Mouse (Mus musculus) CH12.LX (cell line): ENCODE data around the gene Racgap1. TPM values are rescaled to one million over a fixed set of nuclear protein-coding genes. Genes with fewer than 3 reads are reported as not detected.

Experiments
- DNase-seq: peaks from one replicate; pipeline ENCODE4 v3.0.0-alpha.2; 2013; ENCODE audit errors: extremely low read depth
- H3K27ac ChIP-seq: 2 replicates; pipeline ENCODE4 v1.5.1; 2012; ENCODE audit warnings: low read depth, mild to moderate bottlenecking, control low read depth, moderate library complexity; ENCODE audit not compliant: insufficient read depth
- H3K27me3 ChIP-seq: replicated peaks from 2 replicates; pipeline ENCODE3; 2012; ENCODE audit warnings: inconsistent platforms
- H3K36me3 ChIP-seq, 2 experiments: replicated peaks in 1 of 2; 2 replicates each; pipeline versions ENCODE3 to v1.6.1; 2012; ENCODE audit warnings: inconsistent platforms in 1 of 2, low read length in 1 of 2, mild to moderate bottlenecking in 1 of 2, mixed read lengths in 1 of 2, moderate library complexity in 1 of 2; ENCODE audit not compliant: control insufficient read depth in 1 of 2, insufficient read depth in 1 of 2
- H3K4me1 ChIP-seq, 2 experiments: 2 replicates each; pipeline ENCODE4 v1.6.1; 2012; ENCODE audit warnings: inconsistent platforms in 1 of 2, moderate library complexity in 1 of 2; ENCODE audit not compliant: insufficient read depth in 2 of 2, control insufficient read depth in 1 of 2
- H3K4me2 ChIP-seq: 2 replicates; pipeline ENCODE4 v1.6.1; 2012; ENCODE audit warnings: low read depth, mild to moderate bottlenecking, control low read depth; ENCODE audit not compliant: poor library complexity, insufficient read depth, severe bottlenecking
- H3K4me3 ChIP-seq, 3 experiments: fragments of 150-350 bp in 1 of 3; sonication (generic) in 1 of 3; replicated peaks in 1 of 3; 2 replicates each; pipeline versions ENCODE3 to v1.5.1; 2011 to 2012; ENCODE audit warnings: low read depth in 2 of 3, low read length in 2 of 3, mild to moderate bottlenecking in 2 of 3, moderate library complexity in 2 of 3, control low read depth in 1 of 3, improper control_type of control experiment in 1 of 3, inconsistent platforms in 1 of 3, mixed read lengths in 1 of 3; ENCODE audit not compliant: poor library complexity in 1 of 3
- H3K79me2 ChIP-seq: replicated peaks from 2 replicates; pipeline ENCODE4 v1.6.1; 2012; ENCODE audit warnings: mild to moderate bottlenecking, moderate library complexity; ENCODE audit not compliant: control insufficient read depth, poor library complexity, insufficient read depth, severe bottlenecking; ENCODE audit errors: extremely low read depth
- H3K9ac ChIP-seq: 2 replicates; pipeline ENCODE4 v1.6.1; 2012; ENCODE audit warnings: low read depth, mild to moderate bottlenecking, control low read depth, moderate library complexity; ENCODE audit not compliant: insufficient read depth
- H3K9me3 ChIP-seq: replicated peaks from 2 replicates; pipeline ENCODE3; 2012; ENCODE audit warnings: low read length, inconsistent platforms, mixed read lengths
- CHD1 ChIP-seq: IDR thresholded peaks from 2 replicates; pipeline ENCODE4 v1.6.1; 2012; ENCODE audit warnings: low read depth, low read length, improper control_type of control experiment, inconsistent platforms
- CHD2 ChIP-seq: IDR thresholded peaks from 2 replicates; pipeline ENCODE4 v1.6.1; 2011; ENCODE audit warnings: low read length, improper control_type of control experiment
- CTCF ChIP-seq, 2 experiments: IDR thresholded peaks in 1 of 2; conservative IDR thresholded peaks in 1 of 2; 2 replicates each; pipeline ENCODE4 v1.5.1; 2011 to 2012; ENCODE audit warnings: low read depth in 2 of 2, low read length in 2 of 2, improper control_type of control experiment in 1 of 2, inconsistent platforms in 1 of 2, mild to moderate bottlenecking in 1 of 2, moderate library complexity in 1 of 2
- ELF1 ChIP-seq: IDR thresholded peaks from 2 replicates; pipeline ENCODE4 v1.6.1; 2014; ENCODE audit warnings: low read depth, mild to moderate bottlenecking, inconsistent platforms, low read length, improper control_type of control experiment
- ETS1 ChIP-seq: conservative IDR thresholded peaks from 2 replicates; pipeline ENCODE4 v1.6.1; 2012; ENCODE audit warnings: low read depth, mild to moderate bottlenecking, inconsistent platforms, low read length, improper control_type of control experiment, moderate library complexity
- GABPA ChIP-seq: IDR thresholded peaks from 2 replicates; pipeline ENCODE4 v1.6.1; 2012; ENCODE audit warnings: low read depth, low read length, improper control_type of control experiment, inconsistent platforms; ENCODE audit not compliant: insufficient replicate concordance
- HCFC1 ChIP-seq: IDR thresholded peaks from 2 replicates; pipeline ENCODE4 v1.6.1; 2012; ENCODE audit warnings: low read depth, mild to moderate bottlenecking, inconsistent platforms, low read length, improper control_type of control experiment
- IRF4 ChIP-seq: IDR thresholded peaks from 2 replicates; pipeline ENCODE4 v1.6.1; 2014; ENCODE audit warnings: low read depth, mild to moderate bottlenecking, inconsistent platforms, low read length, improper control_type of control experiment
- MAFK ChIP-seq: IDR thresholded peaks from 2 replicates; pipeline ENCODE4 v1.6.1; 2011; ENCODE audit warnings: low read length, improper control_type of control experiment; ENCODE audit not compliant: insufficient replicate concordance
- MAX ChIP-seq: IDR thresholded peaks from 2 replicates; pipeline ENCODE4 v1.6.1; 2011; ENCODE audit warnings: low read length, improper control_type of control experiment
- MAZ ChIP-seq: IDR thresholded peaks from 2 replicates; pipeline ENCODE4 v1.6.1; 2012; ENCODE audit warnings: low read depth, mild to moderate bottlenecking, inconsistent platforms, low read length, improper control_type of control experiment, moderate library complexity
- MEF2A ChIP-seq: IDR thresholded peaks from 2 replicates; pipeline ENCODE4 v1.6.1; 2014; ENCODE audit warnings: low read depth, mild to moderate bottlenecking, inconsistent platforms, low read length, improper control_type of control experiment, borderline replicate concordance
- MYC ChIP-seq: IDR thresholded peaks from 2 replicates; pipeline ENCODE4 v1.6.1; 2011; ENCODE audit warnings: low read depth, mild to moderate bottlenecking, improper control_type of control experiment, low read length
- NRF1 ChIP-seq: IDR thresholded peaks from 2 replicates; pipeline ENCODE4 v1.6.1; 2014; ENCODE audit warnings: low read depth, mild to moderate bottlenecking, inconsistent platforms, low read length, improper control_type of control experiment, moderate library complexity
- POLR2A ChIP-seq: IDR thresholded peaks from 2 replicates; pipeline ENCODE4 v1.6.1; 2011; ENCODE audit warnings: low read depth, mild to moderate bottlenecking, improper control_type of control experiment, low read length
- POLR2AphosphoS2 ChIP-seq: IDR thresholded peaks from 2 replicates; pipeline ENCODE4 v1.6.1; 2011; ENCODE audit warnings: low read depth, low read length, improper control_type of control experiment
- RAD21 ChIP-seq: IDR thresholded peaks from 2 replicates; pipeline ENCODE4 v1.6.1; 2011; ENCODE audit warnings: low read depth, mild to moderate bottlenecking, low read length, improper control_type of control experiment, moderate library complexity
- RCOR1 ChIP-seq: conservative IDR thresholded peaks from 2 replicates; pipeline ENCODE4 v1.6.1; 2012; ENCODE audit warnings: low read depth, mild to moderate bottlenecking, inconsistent platforms, low read length, improper control_type of control experiment
- SMC3 ChIP-seq: IDR thresholded peaks from 2 replicates; pipeline ENCODE4 v1.6.1; 2011; ENCODE audit warnings: low read depth, low read length, improper control_type of control experiment
- TBP ChIP-seq: conservative IDR thresholded peaks from 2 replicates; pipeline ENCODE4 v1.6.1; 2011; ENCODE audit warnings: low read depth, low read length, improper control_type of control experiment
- ZC3H11A ChIP-seq: IDR thresholded peaks from 2 replicates; pipeline ENCODE4 v1.6.1; 2012; ENCODE audit warnings: low read depth, mild to moderate bottlenecking, inconsistent platforms, low read length, improper control_type of control experiment
- ZKSCAN1 ChIP-seq: IDR thresholded peaks from 2 replicates; pipeline ENCODE4 v1.6.1; 2012; ENCODE audit warnings: low read depth, inconsistent platforms, low read length, improper control_type of control experiment, borderline replicate concordance
- dilution Hi-C: fragments of 300-500 bp; cut with MboI; formaldehyde crosslinking; loops from 2 replicates; pipeline ENCODE4 v1.14.3; 2020; ENCODE audit warnings: low sequenced_read_pairs; ENCODE audit not compliant: extremely low pct_unique_long_range_greater_than_20kb, extremely low pct_ligation_motif_present
- in situ Hi-C: fragments of 300-500 bp; cut with MboI; formaldehyde crosslinking; loops from 3 replicates; pipeline ENCODE4 v1.14.3; 2019; ENCODE audit warnings: low sequenced_read_pairs, low pct_ligation_motif_present, low pct_unique_long_range_greater_than_20kb, mixed read lengths
- polyA plus RNA-seq: library from polyadenylated mRNA; unstranded; fragments of >175 nt; gene quantifications from 2 replicates; pipeline ENCODE4 v1.2.1, GENCODE M21; 2012; ENCODE audit warnings: low read depth; ENCODE audit not compliant: insufficient read length
- total RNA-seq, 2 experiments: library from RNA; depleted of rRNA; stranded (reverse); fragments of 300-350 nt in 1 of 2; fragments of >200 nt in 1 of 2; gene quantifications; 2 replicates each; pipeline ENCODE4 v1.2.3; 2012 to 2014

Gene Racgap1
- total and polyA plus RNA-seq, 3 experiments, result 97.9 to 131 (median 130) TPM

DNA sequence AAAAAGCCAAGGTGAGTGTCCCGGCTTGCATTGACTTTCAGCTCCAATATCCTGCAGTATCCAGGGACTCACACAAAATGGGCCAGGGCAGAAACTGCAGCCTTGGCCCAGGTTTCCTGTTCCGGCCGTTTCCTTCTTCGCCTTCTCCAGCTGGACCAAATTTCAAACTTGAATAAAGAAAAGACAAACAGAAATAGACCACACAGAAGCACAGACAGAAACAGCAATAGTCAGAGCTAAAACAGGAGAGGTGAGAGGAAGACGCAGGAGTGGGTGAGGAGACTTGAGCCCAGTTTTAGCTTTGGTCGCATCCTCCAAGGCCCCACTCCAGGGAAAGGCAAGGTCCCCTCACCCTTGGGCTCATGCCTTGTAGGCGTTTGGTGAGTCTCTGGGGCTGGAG is 48.2 kb downstream of the Racgap1 start:
- TF ChIP-seq RCOR1 (no peak), RAD21 (no peak), ZKSCAN1 (no peak), ELF1 (no peak), GABPA (no peak), ETS1 (no peak), POLR2A (no peak), MAZ (no peak)
- H3K4me2 ChIP-seq, result no peak overlapping the region
- in situ Hi-C loops, result loop anchor here (10.0 kb wide), 1 partner anchor 292 kb away; no protein-coding TSS in a partner anchor
- H3K27me3 ChIP-seq, result peaks cover 89% of the 10 kb centered on the region
- H3K4me3 ChIP-seq, result no peak overlapping the region
- H3K9ac ChIP-seq, result no peak overlapping the region
- no peaks in the 10 kb centered on the region for H3K79me2 ChIP-seq
- no peak for DNase-seq
- H3K4me1 ChIP-seq, result peaks cover 0 to 15% of the 10 kb centered on the region in 2 experiments; a peak in 2 of 4 replicates
- H3K36me3 ChIP-seq, result no peaks in the 10 kb centered on the region
- H3K9me3 ChIP-seq, result no peaks in the 10 kb centered on the region
- H3K27ac ChIP-seq, result no peak overlapping the region
- dilution Hi-C loops, result no loop called here

DNA sequence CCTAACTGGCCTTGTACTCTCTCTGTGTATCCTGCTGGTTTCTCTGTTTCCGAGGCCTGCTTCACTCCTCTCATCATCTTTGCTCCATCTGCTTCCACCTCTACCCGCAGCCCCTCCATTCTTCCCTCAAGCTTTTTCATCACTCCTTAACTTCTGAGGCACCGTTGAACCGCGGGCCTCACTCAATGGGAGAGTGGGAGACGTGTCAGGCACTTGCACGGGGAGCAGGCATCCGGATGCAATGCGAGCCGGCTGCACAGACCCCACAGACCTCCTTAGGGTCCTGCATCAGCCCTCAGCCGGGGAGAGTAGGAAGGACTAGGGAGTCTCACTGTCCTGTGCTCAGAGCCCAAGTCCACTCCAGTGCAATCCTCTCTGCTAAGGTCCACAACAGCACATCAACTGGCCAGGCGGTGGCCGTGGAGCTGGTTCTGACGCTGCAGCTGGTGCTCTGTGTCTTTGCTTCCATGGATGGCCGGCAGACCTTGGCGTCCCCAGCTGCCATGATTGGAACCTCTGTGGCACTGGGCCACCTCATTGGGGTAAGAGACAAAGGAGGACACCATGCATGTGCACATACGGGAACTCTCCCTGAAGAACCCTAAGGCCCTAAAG is 49.1 kb downstream of the Racgap1 start:
- TF ChIP-seq ZC3H11A (no peak), HCFC1 (no peak), SMC3 (no peak), CTCF (conservative IDR thresholded peaks at IDR 0.05 in 1 of 2, IDR thresholded peaks at IDR 0.05 in 1 of 2; ENCODE audit: low read depth in 2 of 2, low read length in 2 of 2) (no peak), IRF4 (no peak), MEF2A (no peak), POLR2AphosphoS2 (no peak), TBP (no peak), ZKSCAN1 (no peak), NRF1 (no peak), MYC (no peak), CHD1 (no peak), MAX (no peak), MAFK (no peak), RCOR1 (no peak), CHD2 (no peak), RAD21 (no peak)
- Histone ChIP-seq H3K4me3 (no peak overlapping the region), H3K9me3 (no peaks in the 10 kb centered on the region), H3K4me2 (no peak overlapping the region), H3K27me3 (peaks cover 90% of the 10 kb centered on the region), H3K27ac (no peak overlapping the region), H3K9ac (no peak overlapping the region), H3K4me1 (peaks cover 0 to 9% of the 10 kb centered on the region in 2 experiments; a peak in 2 of 4 replicates), H3K79me2 (no peaks in the 10 kb centered on the region), H3K36me3 (no peaks in the 10 kb centered on the region)
- dilution Hi-C loops, result no loop called here
- no peak for DNase-seq
- in situ Hi-C loops, result loop anchor here (10.0 kb wide), 1 partner anchor 292 kb away; no protein-coding TSS in a partner anchor
